Mouse (Mus musculus): ENCODE results near the gene Loxl3.

Loxl3 gene

DNA sequence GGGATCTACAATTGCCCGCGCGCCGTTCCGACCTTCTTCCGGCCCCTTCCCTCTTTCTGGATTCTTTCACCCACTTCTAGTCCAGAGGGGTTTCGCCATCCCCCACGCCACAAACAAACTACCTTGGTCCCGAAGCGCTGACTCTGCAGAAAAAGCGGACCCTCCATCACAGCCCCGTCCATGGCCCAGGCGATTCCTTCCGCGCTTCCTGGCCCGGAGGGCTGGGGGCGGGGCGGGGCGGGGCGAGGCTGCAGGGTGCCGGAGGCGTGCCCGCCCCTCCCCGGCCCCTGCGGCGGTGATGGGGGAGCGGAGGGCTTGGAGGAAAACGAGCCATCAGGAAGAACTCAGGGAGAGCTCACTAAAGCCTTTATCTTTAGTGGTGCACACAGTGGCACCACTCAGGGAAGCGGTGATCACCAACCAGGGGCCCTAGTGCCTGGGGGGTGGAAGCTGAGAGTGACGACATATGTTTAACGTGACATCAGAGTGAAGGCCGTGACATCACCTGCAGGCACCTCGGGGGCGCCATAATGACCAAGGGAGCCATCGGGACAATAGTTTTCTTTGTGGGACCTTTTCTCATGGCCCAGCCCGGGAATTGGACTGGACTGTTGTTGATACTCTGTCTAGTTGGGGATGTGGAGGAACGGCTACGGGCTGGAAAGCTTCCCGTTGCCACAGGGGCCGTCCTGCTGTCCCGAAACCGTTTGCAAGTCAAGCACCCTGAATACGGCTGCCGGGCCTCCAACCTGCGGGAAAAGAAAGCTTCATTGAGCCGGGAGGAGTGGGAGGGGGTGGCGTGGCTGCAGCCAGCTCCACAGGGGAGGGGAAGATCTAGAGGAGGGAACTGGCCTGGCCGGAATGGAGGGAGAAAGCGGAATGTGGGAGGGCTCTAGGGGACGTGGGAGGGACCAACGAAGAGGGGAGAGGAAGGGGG lies at the start of gene Loxl3, which contains the start of gene Dok1:
TSS of gene Loxl3 (plus strand) at position 925 of the 937 bp plus-strand sequence.
TSS of gene Dok1 (minus strand) at position 223 of the 937 bp plus-strand sequence.
- DNase-seq (ENCODE audit: inconsistent age in 2 of 2, low spot score in 1 of 2), result peak; percentile 80 to 93

- no peak for DNase-seq (ENCODE audit: inconsistent age in 2 of 2, low spot score in 1 of 2)
These were observed 46.5 kb upstream of the Loxl3 start for GRCm38 (mm10) chr6:82987411-82987971.

- no peak for DNase-seq (ENCODE audit: inconsistent age in 2 of 2, low spot score in 1 of 2)
These were observed 40.3 kb upstream of the Loxl3 start for GRCm38 (mm10) chr6:82993696-82994095.

GRCm38 (mm10) chr6:82994372-82994771 lies 39.6 kb upstream of the Loxl3 start:
- no peak for DNase-seq (ENCODE audit: inconsistent age in 2 of 2, low spot score in 1 of 2)

GRCm38 (mm10) chr6:82996740-82997315 lies 37.1 kb upstream of the Loxl3 start:
- peak; percentile 93 to 98 for DNase-seq (ENCODE audit: inconsistent age in 2 of 2, low spot score in 1 of 2)

DNA sequence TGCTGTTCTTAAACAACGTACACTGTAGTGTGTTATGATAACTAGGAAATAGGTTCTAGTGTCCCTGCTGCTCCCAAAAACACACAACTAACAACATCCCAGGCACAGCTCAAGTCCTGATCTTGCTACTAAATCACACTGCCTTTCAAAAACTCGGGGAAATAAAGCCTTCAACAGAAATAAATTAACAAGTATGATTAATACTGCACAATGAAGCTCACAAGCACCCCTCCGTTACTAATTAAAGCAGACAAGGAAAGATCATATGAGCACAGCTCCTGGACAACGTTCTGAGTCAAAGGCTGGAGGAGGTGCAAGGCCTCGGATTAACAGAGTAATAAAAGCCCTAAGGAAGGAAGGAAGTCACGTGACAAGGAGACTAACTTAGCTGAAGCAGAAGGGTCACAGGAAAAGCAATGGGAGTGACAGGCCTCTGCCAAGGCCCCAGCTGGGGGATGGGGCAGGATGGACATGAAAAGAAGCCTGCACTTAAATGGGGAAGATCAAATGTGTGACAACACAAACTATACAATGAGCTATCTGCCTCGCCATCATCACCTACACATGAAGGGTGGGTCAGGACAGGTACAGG lies 36.4 kb upstream of the Loxl3 start:
- DNase-seq (ENCODE audit: inconsistent age in 2 of 2, low spot score in 1 of 2), result peak; percentile 47 to 69

GRCm38 (mm10) chr6:82998326-82998725 lies 35.6 kb upstream of the Loxl3 start:
- no peak for DNase-seq (ENCODE audit: inconsistent age in 2 of 2, low spot score in 1 of 2)

GRCm38 (mm10) chr6:82999986-83000385 lies 34.0 kb upstream of the Loxl3 start:
- peak; percentile 20 to 50 for DNase-seq (ENCODE audit: inconsistent age in 2 of 2, low spot score in 1 of 2)

DNA sequence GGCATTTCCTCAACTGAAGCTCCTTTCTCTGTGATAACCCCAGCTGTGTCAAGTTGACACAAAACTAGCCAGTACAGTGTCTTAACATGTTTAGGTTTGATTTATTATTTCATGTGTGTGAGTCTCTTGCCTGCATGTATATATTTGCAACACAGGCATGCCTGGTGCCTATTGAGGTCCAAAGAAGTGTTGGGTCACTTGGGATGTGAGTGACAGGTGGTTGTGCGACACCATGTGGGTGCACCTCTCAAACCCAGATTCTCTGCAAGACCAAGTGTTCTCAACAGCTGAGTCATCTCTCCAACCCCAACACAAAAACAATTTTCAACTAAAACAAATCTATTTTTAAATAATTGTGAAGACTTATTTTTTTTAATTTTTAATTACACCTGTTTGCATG lies 30.9 kb upstream of the Loxl3 start:
- DNase-seq (ENCODE audit: inconsistent age in 2 of 2, low spot score in 1 of 2), result no peak

DNA sequence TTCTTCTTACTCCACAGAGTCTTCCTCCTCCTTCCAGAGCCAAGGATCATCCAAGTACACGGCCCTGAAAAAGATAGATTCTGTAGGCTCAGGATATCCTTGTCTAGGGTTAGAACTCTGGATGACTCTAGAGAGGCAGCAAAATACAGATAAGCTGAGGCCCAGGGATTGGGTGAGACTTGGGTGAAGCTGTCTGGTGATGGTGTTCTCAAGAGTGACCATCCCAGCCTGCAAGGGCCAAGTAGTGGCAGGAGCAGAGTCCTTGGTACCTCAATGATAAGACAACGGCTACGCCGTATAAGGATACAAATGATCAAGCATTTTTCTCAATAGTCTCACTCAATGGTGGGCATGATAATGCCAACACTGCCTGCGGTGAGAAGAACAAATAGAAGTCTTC lies 30.1 kb upstream of the Loxl3 start:
- no peak for DNase-seq (ENCODE audit: inconsistent age in 2 of 2, low spot score in 1 of 2)

GRCm38 (mm10) chr6:83004309-83004708 lies 29.7 kb upstream of the Loxl3 start:
- no peak for DNase-seq (ENCODE audit: inconsistent age in 2 of 2, low spot score in 1 of 2)

DNA sequence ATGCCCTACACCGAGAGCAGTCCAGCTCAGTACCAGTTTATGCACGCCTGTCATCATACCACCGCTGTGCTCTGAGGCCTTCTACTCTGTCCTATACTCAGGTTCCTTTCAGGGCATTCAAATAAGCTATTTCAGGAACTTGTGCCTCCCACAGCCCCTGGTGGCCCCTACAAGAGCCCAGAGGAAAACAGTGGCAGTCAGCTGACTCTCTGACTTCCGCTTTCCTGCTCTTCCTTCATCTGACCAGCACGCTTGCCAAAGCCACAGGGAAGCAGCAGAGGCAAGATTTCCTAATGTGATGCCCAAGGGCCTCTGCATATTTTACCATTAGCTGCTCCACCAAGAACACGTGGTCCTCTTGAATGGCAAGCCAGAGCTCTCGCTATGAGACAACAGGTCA lies 29.1 kb upstream of the Loxl3 start:
- DNase-seq (ENCODE audit: inconsistent age in 2 of 2, low spot score in 1 of 2), result peak; percentile 33 to 53

GRCm38 (mm10) chr6:83005444-83006011 lies 28.4 kb upstream of the Loxl3 start:
- DNase-seq (ENCODE audit: inconsistent age in 2 of 2, low spot score in 1 of 2), result no peak

- no peak for DNase-seq (ENCODE audit: inconsistent age in 2 of 2, low spot score in 1 of 2)
These were observed 27.9 kb upstream of the Loxl3 start for GRCm38 (mm10) chr6:83006114-83006513.

- peak in 1 of 2 experiments; percentile 3 for DNase-seq (ENCODE audit: inconsistent age in 2 of 2, low spot score in 1 of 2)
These were observed 25.3 kb upstream of the Loxl3 start for GRCm38 (mm10) chr6:83008659-83009058.

GRCm38 (mm10) chr6:83010010-83010409 lies 24.0 kb upstream of the Loxl3 start:
- no peak for DNase-seq (ENCODE audit: inconsistent age in 2 of 2, low spot score in 1 of 2)

DNA sequence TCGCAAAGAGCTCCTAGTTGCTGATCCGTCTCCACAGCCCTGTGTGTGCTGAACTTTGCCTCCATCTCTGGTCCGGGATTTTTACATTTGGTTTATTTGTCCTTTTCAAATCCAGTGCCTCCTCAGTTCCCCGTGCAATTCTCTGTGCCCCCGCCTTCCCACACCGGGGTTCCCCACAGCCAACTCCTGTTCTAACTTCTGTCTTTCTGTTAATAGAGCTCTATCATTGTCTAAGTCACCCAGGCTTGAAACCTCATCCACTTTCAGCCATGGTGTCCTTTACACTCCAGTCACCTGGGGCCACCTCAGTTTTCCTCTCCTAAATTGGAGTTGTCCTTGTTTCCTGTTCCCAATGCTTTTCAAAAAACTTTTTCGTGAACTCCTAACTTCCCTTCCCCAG lies 22.7 kb upstream of the Loxl3 start:
- DNase-seq (ENCODE audit: inconsistent age in 2 of 2, low spot score in 1 of 2), result no peak

GRCm38 (mm10) chr6:83011756-83012155 lies 22.2 kb upstream of the Loxl3 start:
- no peak for DNase-seq (ENCODE audit: inconsistent age in 2 of 2, low spot score in 1 of 2)

DNA sequence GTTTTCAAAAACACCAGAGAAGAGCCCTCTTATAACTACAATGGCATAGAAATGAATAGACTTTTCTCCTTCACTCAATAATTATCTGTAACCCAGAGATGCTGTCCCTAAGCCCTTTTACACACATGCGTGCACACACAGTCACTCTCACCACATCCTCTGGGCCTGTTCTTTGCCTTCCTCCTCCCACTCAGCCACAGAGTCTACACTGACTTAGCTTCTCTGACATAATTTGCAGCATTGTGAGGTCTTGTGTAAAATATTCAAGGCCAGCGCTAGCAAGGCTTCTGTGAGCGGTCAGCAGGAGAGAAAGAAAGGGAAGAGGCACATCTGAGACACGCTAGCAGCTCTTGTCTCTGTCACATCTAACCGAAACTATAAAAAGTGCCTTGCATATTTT lies 20.5 kb upstream of the Loxl3 start:
- peak; percentile 59 to 70 for DNase-seq (ENCODE audit: inconsistent age in 2 of 2, low spot score in 1 of 2)

- DNase-seq (ENCODE audit: inconsistent age in 2 of 2, low spot score in 1 of 2), result peak; percentile 49 to 54
These were observed 19.2 kb upstream of the Loxl3 start for GRCm38 (mm10) chr6:83014482-83015466.
